Mouse (Mus musculus): ENCODE measurements around the gene Trim46. TPM values are rescaled to one million over a fixed set of nuclear protein-coding genes. Genes with fewer than 3 reads are reported as not detected.

The Trim46 gene
- polyA plus RNA-seq, 1 experiment from 2014 or later = 57.7 TPM

DNA sequence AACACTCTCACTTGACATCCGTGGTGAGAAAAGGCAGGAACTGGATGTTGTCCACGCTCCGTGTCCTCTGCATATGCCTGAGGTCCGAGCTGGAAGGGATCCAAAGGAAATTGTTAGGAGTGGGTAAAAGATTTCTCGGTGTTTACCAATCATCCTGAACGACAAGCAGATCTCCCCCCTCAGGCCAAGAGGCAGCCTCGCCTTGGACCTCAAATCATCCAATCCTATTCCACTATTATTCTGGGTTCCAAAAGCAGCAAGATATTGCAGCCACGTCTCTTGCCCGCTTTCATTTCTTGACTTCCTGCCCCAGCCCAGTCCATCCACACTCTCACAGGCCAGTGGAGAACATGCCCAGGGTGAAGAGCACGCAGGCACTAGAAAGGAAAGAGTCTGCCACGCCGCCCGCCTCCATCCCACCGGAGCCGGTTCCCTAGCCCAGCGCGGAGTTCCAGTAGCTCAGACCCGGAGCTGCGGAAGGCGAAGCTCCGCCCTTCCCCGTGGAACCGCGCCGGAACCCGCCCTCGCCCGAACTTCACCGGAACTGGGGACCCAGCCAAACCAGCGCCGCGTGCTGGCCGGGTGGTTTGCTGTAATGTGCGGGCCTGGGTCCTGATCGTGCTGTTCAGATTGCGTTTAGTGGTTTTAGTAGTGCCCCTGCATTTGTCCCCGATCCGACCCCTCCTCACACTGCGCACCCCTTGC, 24.1 kb upstream of the Trim46 start, which contains the start of gene Slc50a1:
Slc50a1 (minus strand) TSS at position 520 of the 705 bp plus-strand sequence.
- 2% methylated on average over 39 of the region's 39 CpGs for WGBS
- Histone ChIP-seq H3K4me3 (peak within 1 kb of the TSS; percentile 60), H3K36me3 (no peaks in the 10 kb centered on the region), H3K9me3 (no peaks in the 10 kb centered on the region), H3K4me1 (peaks cover 41% of the 10 kb centered on the region), H3K27me3 (no peaks in the 10 kb centered on the region), H3K27ac (replicated peaks) (peak within 1 kb of the TSS; percentile 72), H3K9ac (replicated peaks) (peak within 1 kb of the TSS; percentile 76), H3K4me2 (replicated peaks) (peak within 1 kb of the TSS; percentile 87)
- ATAC-seq (replicated peaks) = peak; percentile 38

DNA sequence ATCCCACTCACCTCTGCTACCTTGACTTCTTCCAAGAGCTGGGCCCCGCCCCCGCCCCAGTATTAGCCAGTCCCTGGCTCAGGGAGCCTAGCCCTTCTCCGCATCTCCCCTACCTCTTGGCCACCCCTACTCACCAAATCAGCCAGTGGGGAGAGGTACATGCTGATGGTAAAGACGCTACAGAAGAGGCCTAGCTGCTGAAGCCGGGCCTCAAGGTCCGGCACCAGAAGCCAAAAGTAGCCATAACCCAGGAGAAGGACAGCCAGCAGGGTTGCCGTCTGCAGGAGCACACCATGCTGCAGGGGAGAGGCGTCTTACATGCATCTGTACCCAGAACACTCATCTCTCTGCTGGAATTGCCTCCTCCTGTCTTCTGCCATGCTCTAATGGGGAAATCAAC, 22.8 kb upstream of the Trim46 start:
- WGBS = 51% methylated on average over 8 of the region's 8 CpGs
- no peaks in the 10 kb centered on the region for H3K27me3 ChIP-seq
- peaks cover 41% of the 10 kb centered on the region for H3K4me1 ChIP-seq
- no peak overlapping the region for H3K4me2 ChIP-seq (replicated peaks)
- no peak overlapping the region for H3K9ac ChIP-seq (replicated peaks)
- no peak overlapping the region for H3K4me3 ChIP-seq
- H3K36me3 ChIP-seq = no peaks in the 10 kb centered on the region
- no peaks in the 10 kb centered on the region for H3K9me3 ChIP-seq
- H3K27ac ChIP-seq (replicated peaks) = no peak overlapping the region
- ATAC-seq (replicated peaks) = no peak

DNA sequence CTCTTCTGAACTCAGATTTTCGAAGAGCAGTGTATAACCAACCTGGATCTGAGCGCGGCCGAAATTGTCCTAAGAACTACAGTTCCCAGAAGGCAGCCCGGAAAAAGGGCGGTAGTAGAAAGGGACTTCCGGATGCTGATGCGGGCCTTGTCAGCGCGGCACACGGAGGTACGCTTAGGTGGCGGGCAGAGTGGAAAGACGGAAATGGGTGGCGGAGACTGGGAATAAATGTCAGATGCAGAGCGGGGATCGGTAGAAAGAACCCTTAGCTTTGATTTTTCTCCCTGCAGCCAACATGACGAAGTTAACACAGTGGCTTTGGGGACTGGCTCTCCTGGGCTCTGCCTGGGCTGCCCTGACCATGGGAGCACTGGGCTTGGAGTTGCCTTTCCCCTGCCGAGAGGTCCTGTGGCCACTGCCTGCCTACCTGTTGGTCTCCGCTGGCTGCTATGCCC, 20.4 kb upstream of the Trim46 start:
- Histone ChIP-seq H3K4me1 (peaks cover 41% of the 10 kb centered on the region), H3K9ac (replicated peaks) (peak overlapping the region; percentile 76), H3K27me3 (no peaks in the 10 kb centered on the region), H3K27ac (replicated peaks) (peak overlapping the region; percentile 74), H3K4me3 (peak overlapping the region; percentile 62), H3K36me3 (no peaks in the 10 kb centered on the region), H3K4me2 (replicated peaks) (peak overlapping the region; percentile 89), H3K9me3 (no peaks in the 10 kb centered on the region)
- under 1% methylated on average over 20 of the region's 20 CpGs for WGBS
- peak; percentile 92 for ATAC-seq (replicated peaks)

DNA sequence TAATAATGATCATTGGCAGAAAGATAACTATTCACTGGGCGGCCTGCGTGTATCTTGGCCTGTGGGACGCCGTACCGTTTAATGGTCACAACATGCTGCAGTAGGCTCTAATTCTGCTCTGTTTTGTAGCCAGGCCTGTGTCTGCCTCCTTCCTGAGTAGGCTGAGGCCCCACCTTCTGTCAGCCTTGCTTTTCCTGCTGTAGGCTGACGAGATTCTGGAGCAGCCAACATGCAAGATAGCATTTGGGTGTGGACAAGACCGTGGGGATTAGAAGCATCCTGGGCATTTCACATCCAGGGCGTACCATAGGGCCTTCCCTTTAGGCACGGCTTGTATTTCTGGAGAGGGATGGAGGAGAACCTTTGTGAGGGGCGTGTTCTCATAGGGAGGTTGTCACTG, 16.3 kb upstream of the Trim46 start:
- no peaks in the 10 kb centered on the region for H3K36me3 ChIP-seq
- H3K27ac ChIP-seq (replicated peaks) = no peak overlapping the region
- peaks cover 12% of the 10 kb centered on the region for H3K4me1 ChIP-seq
- H3K9me3 ChIP-seq = no peaks in the 10 kb centered on the region
- no peak for ATAC-seq (replicated peaks)
- no peaks in the 10 kb centered on the region for H3K27me3 ChIP-seq
- H3K9ac ChIP-seq (replicated peaks) = no peak overlapping the region
- 76% methylated on average over 10 of the region's 10 CpGs for WGBS
- no peak overlapping the region for H3K4me3 ChIP-seq
- H3K4me2 ChIP-seq (replicated peaks) = no peak overlapping the region

DNA sequence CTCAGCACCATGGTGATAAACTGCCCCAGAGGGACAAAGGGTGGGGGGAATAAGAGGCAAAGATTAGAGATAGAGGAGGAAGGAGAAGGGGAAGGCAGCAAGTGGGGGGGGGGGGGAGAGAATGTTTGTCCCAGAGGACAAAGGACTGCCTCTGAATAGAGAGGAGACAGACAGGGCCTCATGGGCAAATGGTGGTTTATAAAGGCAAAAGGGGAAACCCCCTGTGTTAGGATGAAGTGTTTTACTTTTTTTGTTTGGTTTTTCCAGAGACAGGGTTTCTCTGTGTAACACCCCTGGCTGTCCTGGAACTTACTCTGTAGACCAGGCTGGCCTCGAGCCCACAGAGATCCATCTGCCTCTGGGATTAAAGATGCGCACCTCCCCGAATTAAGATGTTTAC, 14.1 kb upstream of the Trim46 start:
- H3K4me3 ChIP-seq = no peak overlapping the region
- no peaks in the 10 kb centered on the region for H3K9me3 ChIP-seq
- no peak overlapping the region for H3K4me2 ChIP-seq (replicated peaks)
- H3K4me1 ChIP-seq = no peaks in the 10 kb centered on the region
- WGBS = 65% methylated on average over 3 of the region's 3 CpGs
- no peak overlapping the region for H3K27ac ChIP-seq (replicated peaks)
- H3K27me3 ChIP-seq = no peaks in the 10 kb centered on the region
- no peak overlapping the region for H3K9ac ChIP-seq (replicated peaks)
- ATAC-seq (replicated peaks) = no peak
- no peaks in the 10 kb centered on the region for H3K36me3 ChIP-seq

DNA sequence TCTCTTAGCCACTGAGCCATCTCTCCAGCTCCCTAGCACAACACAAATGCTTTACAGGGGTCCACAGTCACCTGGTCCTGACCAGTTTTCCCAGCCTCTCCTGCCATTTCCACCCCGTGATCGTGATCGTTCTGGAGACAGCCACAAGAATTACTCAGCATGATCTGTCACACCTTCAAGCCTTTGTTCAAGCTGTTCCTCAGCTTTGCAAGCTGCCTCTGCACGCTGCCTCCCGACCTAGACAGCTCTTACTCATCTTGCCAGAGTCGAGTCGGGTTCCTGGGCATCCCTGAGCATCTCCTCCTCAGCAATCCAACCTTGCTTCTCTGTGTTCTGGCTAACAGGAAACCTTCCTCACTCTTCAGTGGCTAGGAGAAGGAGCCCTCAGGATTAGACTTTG, 13.0 kb upstream of the Trim46 start, which contains the start of gene Dpm3:
Dpm3 (plus strand) TSS at position 283 of the 400 bp plus-strand sequence.
- no peaks in the 10 kb centered on the region for H3K4me1 ChIP-seq
- no peak within 1 kb of the TSS for H3K4me3 ChIP-seq
- H3K27ac ChIP-seq (replicated peaks) = no peak within 1 kb of the TSS
- no peaks in the 10 kb centered on the region for H3K36me3 ChIP-seq
- 57% methylated on average over 7 of the region's 7 CpGs for WGBS
- no peak for ATAC-seq (replicated peaks)
- H3K4me2 ChIP-seq (replicated peaks) = no peak within 1 kb of the TSS
- H3K9ac ChIP-seq (replicated peaks) = no peak within 1 kb of the TSS
- H3K27me3 ChIP-seq = no peaks in the 10 kb centered on the region
- no peaks in the 10 kb centered on the region for H3K9me3 ChIP-seq

DNA sequence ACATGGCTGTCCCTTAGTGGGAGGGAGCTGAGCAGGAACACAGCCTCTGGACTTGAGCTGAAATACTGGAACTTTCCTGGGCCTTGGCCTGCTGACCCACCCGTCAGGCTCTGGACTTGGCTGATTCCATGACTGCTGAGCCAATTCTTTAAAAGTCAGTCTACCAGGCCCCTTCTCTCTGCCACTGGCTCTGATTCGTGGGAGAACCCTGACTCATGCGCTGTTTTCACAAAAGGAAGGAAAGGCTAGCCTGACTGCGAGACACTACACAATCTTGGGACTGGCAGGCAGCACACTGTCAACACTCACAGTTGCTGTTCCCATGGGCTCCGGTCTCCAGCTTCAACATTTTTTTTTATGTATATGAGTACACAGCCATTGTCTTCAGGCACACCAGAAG, 10.1 kb upstream of the Trim46 start:
- Histone ChIP-seq H3K4me1 (peaks cover 5% of the 10 kb centered on the region; the same call in 1 of the 2 replicates), H3K9ac (replicated peaks) (no peak overlapping the region), H3K9me3 (no peaks in the 10 kb centered on the region), H3K27me3 (no peaks in the 10 kb centered on the region), H3K36me3 (no peaks in the 10 kb centered on the region), H3K4me3 (no peak overlapping the region), H3K4me2 (replicated peaks) (no peak overlapping the region), H3K27ac (replicated peaks) (no peak overlapping the region)
- WGBS = 81% methylated on average over 5 of the region's 5 CpGs
- no peak for ATAC-seq (replicated peaks)

DNA sequence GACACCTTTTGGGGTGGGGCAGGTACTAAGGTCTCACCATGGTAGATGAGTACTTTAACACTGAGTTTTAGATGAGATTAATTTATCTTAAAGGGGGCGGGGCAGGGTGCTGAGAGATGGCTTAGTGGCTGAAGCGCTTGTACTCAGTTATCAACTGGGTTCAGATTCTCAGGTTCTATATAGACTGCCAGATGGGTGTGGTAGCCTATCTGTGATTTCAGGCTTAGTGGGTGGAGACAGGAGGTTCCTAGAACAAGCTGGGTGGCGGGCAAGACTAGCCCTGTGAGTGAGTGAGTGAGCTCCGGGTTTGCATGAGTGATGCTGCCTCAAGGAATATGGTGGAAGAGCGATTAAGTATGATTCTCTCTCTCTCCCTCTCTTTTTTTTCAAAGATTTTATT, 8.9 kb upstream of the Trim46 start:
- Histone ChIP-seq H3K9me3 (no peaks in the 10 kb centered on the region), H3K9ac (replicated peaks) (no peak overlapping the region), H3K4me3 (no peak overlapping the region), H3K4me2 (replicated peaks) (no peak overlapping the region), H3K27ac (replicated peaks) (no peak overlapping the region), H3K27me3 (no peaks in the 10 kb centered on the region), H3K36me3 (no peaks in the 10 kb centered on the region), H3K4me1 (peaks cover 6% of the 10 kb centered on the region; the same call in 1 of the 2 replicates)
- WGBS = 91% methylated on average over 5 of the region's 5 CpGs
- ATAC-seq (replicated peaks) = no peak

DNA sequence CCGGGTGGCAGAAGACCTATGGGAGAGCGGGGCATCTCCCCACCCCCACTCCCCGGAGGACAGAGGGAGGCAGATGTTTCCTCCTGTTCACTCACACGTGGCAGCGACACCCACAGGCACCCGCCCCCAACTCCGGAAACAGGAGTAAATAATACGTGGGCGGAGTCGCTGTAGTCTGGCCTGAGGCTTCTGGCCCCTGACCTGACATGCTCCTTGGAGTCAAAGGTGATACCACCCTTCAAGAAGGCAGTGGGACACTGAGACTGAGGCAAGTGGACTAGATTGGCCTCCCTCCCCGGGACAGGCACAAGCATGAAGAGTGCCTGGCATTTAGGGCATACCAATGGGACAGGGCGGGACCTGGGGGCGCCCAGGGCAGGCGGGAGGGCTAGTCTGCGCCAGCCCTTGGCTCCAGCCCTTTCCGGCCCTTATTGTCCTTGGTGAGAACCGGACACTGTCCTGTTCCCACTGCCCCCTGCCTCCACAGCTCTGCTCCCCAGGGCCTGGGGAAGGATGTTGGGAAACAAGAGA, 5.3 kb upstream of the Trim46 start:
- no peak overlapping the region for H3K4me2 ChIP-seq (replicated peaks)
- WGBS = 10% methylated on average over 17 of the region's 17 CpGs
- no peak for ATAC-seq (replicated peaks)
- no peaks in the 10 kb centered on the region for H3K36me3 ChIP-seq
- no peaks in the 10 kb centered on the region for H3K9me3 ChIP-seq
- no peaks in the 10 kb centered on the region for H3K27me3 ChIP-seq
- H3K4me1 ChIP-seq = peaks cover 17% of the 10 kb centered on the region
- H3K9ac ChIP-seq (replicated peaks) = no peak overlapping the region
- H3K4me3 ChIP-seq = no peak overlapping the region
- no peak overlapping the region for H3K27ac ChIP-seq (replicated peaks)

DNA sequence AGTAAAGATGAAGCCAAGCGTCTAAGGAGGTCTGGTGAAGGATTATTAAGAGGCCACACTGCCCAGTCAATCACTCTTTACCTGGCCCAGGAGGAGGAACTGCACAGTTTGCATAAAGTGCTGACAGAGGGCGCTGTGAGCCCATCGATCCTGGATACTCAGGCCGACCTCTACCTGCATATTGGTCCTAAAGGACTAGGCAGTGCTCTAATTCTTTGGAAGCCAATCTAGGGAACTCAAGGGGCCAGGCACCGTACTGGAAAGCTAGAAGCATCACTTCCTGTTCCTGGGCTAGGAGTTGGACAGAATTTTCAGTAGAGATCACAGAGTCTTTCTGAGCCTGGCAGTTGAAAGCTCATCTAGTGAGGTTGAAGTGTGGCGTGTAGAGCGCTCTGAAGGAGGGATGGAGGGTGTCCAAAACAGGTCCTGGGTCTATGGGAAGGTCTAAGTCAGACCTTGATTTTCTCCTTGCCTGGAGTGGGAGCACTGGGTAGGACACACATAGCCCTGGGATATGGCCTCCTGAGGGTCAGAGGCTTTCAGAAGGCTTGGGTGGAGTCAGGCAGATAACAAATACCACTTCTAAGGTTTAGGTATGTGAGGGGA, 4.4 kb upstream of the Trim46 start:
- Histone ChIP-seq H3K4me1 (peaks cover 22% of the 10 kb centered on the region), H3K9ac (replicated peaks) (no peak overlapping the region), H3K4me3 (no peak overlapping the region), H3K9me3 (no peaks in the 10 kb centered on the region), H3K4me2 (replicated peaks) (no peak overlapping the region), H3K27me3 (no peaks in the 10 kb centered on the region), H3K36me3 (no peaks in the 10 kb centered on the region), H3K27ac (replicated peaks) (no peak overlapping the region)
- WGBS = 23% methylated on average over 7 of the region's 7 CpGs
- no peak for ATAC-seq (replicated peaks)

DNA sequence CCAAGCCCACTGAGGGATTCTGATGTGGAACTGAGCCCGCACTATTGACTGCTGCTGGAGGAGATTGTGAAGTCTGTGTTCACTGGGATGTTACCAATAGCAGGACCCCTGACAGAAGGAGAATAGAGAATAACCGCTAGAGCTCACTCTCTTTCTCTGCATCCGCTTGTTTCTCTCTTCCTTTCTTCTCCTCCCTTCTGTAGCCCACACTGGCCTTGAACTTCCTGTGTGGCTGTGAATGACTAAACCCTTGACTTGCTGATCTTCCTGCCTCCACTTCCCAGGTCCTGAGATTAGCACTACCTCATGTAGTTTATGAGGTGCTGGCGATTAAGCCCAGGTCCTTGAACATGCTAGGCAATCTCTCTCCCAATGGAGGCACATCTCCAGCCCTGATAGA, 1.4 kb upstream of the Trim46 start:
- Histone ChIP-seq H3K27ac (replicated peaks) (no peak overlapping the region), H3K27me3 (no peaks in the 10 kb centered on the region), H3K9ac (replicated peaks) (no peak overlapping the region), H3K4me2 (replicated peaks) (peak overlapping the region; percentile 91), H3K36me3 (peaks cover under 1% of the 10 kb centered on the region; the same call in 1 of the 2 replicates), H3K4me1 (peaks cover 48% of the 10 kb centered on the region), H3K4me3 (peak overlapping the region; percentile 74), H3K9me3 (no peaks in the 10 kb centered on the region)
- WGBS = 87% methylated on average over 4 of the region's 4 CpGs
- ATAC-seq (replicated peaks) = no peak

DNA sequence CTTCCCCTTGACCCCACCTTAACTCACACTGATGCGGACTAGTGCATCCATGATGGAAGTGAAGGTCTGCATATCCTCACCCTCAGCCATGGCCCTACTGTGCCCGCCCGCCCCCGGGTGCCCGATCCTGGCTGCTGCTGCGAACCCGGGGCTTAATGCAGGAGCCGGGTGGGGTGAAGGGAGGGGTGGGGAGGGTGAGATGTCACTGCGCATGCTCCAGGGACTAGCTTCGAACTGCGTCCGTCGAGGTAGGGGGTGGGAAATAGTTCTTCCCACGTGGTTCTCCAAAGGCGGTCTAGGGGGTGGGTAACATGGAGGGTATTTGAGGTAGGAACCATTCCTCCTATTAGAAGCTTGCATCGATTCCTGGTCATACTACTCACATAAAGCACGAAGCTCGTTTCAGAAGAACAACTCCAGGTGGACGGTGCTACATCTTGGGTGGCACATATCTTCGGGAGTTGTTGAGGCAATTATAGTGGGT, 379 bp downstream of the Trim46 start, which contains the start of gene Krtcap2:
Krtcap2 (plus strand) TSS at position 279 of the 484 bp plus-strand sequence.
- ATAC-seq (replicated peaks) = peak; percentile 62
- WGBS = 3% methylated on average over 20 of the region's 20 CpGs
- peak within 1 kb of the TSS; percentile 74 for H3K4me3 ChIP-seq
- peaks cover 18% of the 10 kb centered on the region for H3K36me3 ChIP-seq
- no peaks in the 10 kb centered on the region for H3K27me3 ChIP-seq
- H3K9ac ChIP-seq (replicated peaks) = peak within 1 kb of the TSS; percentile 74
- peak within 1 kb of the TSS; percentile 91 for H3K4me2 ChIP-seq (replicated peaks)
- H3K4me1 ChIP-seq = peaks cover 49% of the 10 kb centered on the region
- no peaks in the 10 kb centered on the region for H3K9me3 ChIP-seq
- peak within 1 kb of the TSS; percentile 96 for H3K27ac ChIP-seq (replicated peaks)

All from forebrain, embryonic 15.5 days (tissue).